8 mouse cellular contexts compared by ENCODE assay signal in genomic region chr11:99126482-99127253, GRCm38 (mm10). TPM values are rescaled to one million over a fixed set of nuclear protein-coding genes. Genes with fewer than 3 reads are reported as not detected.
DNase-seq lines count a peak whose midpoint lies in the region; ATAC-seq and TF ChIP-seq lines count a peak whose summit lies in the region.

No protein-coding gene starts in this region.

- H3K9ac ChIP-seq in forebrain, postnatal 0 days: no peak overlapping the region
- peak overlapping the region; percentile 9; the same call in 1 of the 2 replicates for H3K9ac ChIP-seq in MEL (ENCODE audit: control insufficient read depth, low read depth, low read length, poor library complexity, severe bottlenecking)
- H3K9ac ChIP-seq in liver, embryonic 13.5 days: no peak overlapping the region

- no peaks in the 10 kb centered on the region for H3K79me2 ChIP-seq in MEL (ENCODE audit: control insufficient read depth, insufficient read depth, low read length, poor library complexity)

- peaks cover 50% of the 10 kb centered on the region for H3K4me1 ChIP-seq in forebrain, embryonic 10.5 days
- H3K4me1 ChIP-seq in forebrain, postnatal 0 days (ENCODE audit: insufficient read depth): no peaks in the 10 kb centered on the region
- H3K4me1 ChIP-seq in MEL (ENCODE audit: control insufficient read depth in 1 of 2, insufficient read depth in 2 of 2, low read length in 2 of 2): peaks cover 0 to 23% of the 10 kb centered on the region in 2 experiments; a peak in 2 of 4 replicates
- H3K4me1 ChIP-seq in liver, embryonic 13.5 days (replicated peaks): peaks cover 35% of the 10 kb centered on the region

- no peak overlapping the region for H3K4me3 ChIP-seq in forebrain, embryonic 10.5 days
- no peak overlapping the region for H3K4me3 ChIP-seq in forebrain, postnatal 0 days (ENCODE audit: low read depth, low read length)
- no peak overlapping the region for H3K4me3 ChIP-seq in MEL (ENCODE audit: control insufficient read depth in 1 of 2, insufficient read depth in 1 of 2, low read depth in 2 of 2, low read length in 2 of 2)
- no peak overlapping the region for H3K4me3 ChIP-seq in liver, embryonic 13.5 days (replicated peaks)

- no peak for TF ChIP-seq POLR2A in MEL (IDR thresholded peaks at IDR 0.05; ENCODE audit: control insufficient read depth in 1 of 2, insufficient read depth in 1 of 2, low read depth in 1 of 2, low read length in 2 of 2, poor library complexity in 1 of 2)

- H3K36me3 ChIP-seq in forebrain, embryonic 10.5 days (replicated peaks): no peaks in the 10 kb centered on the region
- H3K36me3 ChIP-seq in forebrain, postnatal 0 days (ENCODE audit: insufficient read depth): no peaks in the 10 kb centered on the region
- peaks cover 0 to 6% of the 10 kb centered on the region in 2 experiments; a peak in 2 of 4 replicates for H3K36me3 ChIP-seq in MEL (ENCODE audit: control insufficient read depth in 1 of 2, insufficient read depth in 2 of 2, low read length in 2 of 2)
- no peaks in the 10 kb centered on the region for H3K36me3 ChIP-seq in liver, embryonic 13.5 days

- 0 out of 4 replicates have a peak, but pooled peaks of 1 of the 2 experiments have one; percentile 33 for TF ChIP-seq EP300 in MEL (IDR thresholded peaks at IDR 0.05; ENCODE audit: low read depth in 1 of 2, low read length in 2 of 2)

- no peak for DNase-seq in forebrain, embryonic 10.5 days (ENCODE audit: extremely low spot score, low spot score)
- DNase-seq in forebrain, postnatal 0 days: no peak
- peak; percentile 39 for DNase-seq in MEL (ENCODE audit: low read depth, low spot score)
- peak; percentile 36 for DNase-seq in heart, postnatal 4 days
- DNase-seq in liver, embryonic 13.5 days: no peak
- DNase-seq in ovary, postnatal 10 days (ENCODE audit: low spot score): no peak
- no peak for DNase-seq in layer of hippocampus, postnatal 36 days

- 49% methylated on average over 5 of the region's 5 CpGs for WGBS in forebrain, embryonic 10.5 days
- WGBS in forebrain, postnatal 0 days: 48% methylated on average over 5 of the region's 5 CpGs
- 8% methylated on average over 5 of the region's 5 CpGs for WGBS in liver, embryonic 13.5 days (ENCODE audit: insufficient replicate concordance)

- no peak overlapping the region for H3K4me2 ChIP-seq in forebrain, postnatal 0 days (ENCODE audit: low read depth)
- no peak overlapping the region for H3K4me2 ChIP-seq in liver, embryonic 13.5 days

- no peak for TF ChIP-seq RAD21 in MEL (IDR thresholded peaks at IDR 0.05; ENCODE audit: low read depth, low read length)

- no peaks in the 10 kb centered on the region for H3K9me3 ChIP-seq in forebrain, embryonic 10.5 days
- no peaks in the 10 kb centered on the region for H3K9me3 ChIP-seq in forebrain, postnatal 0 days (ENCODE audit: low read length)
- no peaks in the 10 kb centered on the region for H3K9me3 ChIP-seq in MEL (replicated peaks; ENCODE audit: insufficient read depth, low read length)
- no peaks in the 10 kb centered on the region for H3K9me3 ChIP-seq in liver, embryonic 13.5 days (replicated peaks)

- peak overlapping the region; percentile 76 for H3K27ac ChIP-seq in forebrain, embryonic 10.5 days
- H3K27ac ChIP-seq in forebrain, postnatal 0 days (ENCODE audit: low read depth, low read length): no peak overlapping the region
- H3K27ac ChIP-seq in MEL (ENCODE audit: control insufficient read depth, low read depth, low read length): no peak overlapping the region
- peak overlapping the region; percentile 41 for H3K27ac ChIP-seq in liver, embryonic 13.5 days

- ATAC-seq in forebrain, postnatal 0 days: no peak
- ATAC-seq in liver, embryonic 13.5 days (ENCODE audit: low read depth): peak; percentile 50; the same call in 1 of the 2 replicates
- ATAC-seq in megakaryocyte-erythroid progenitor cell, adult 5-6 weeks (replicated peaks; ENCODE audit: low FRiP score, low TSS enrichment, poor library complexity, severe bottlenecking): no peak

- 0 out of 2 replicates have a peak, but pooled peaks cover 4% of the 10 kb centered on the region for H3K27me3 ChIP-seq in forebrain, embryonic 10.5 days (ENCODE audit: poor library complexity, severe bottlenecking)
- no peaks in the 10 kb centered on the region for H3K27me3 ChIP-seq in forebrain, postnatal 0 days (ENCODE audit: insufficient read depth, low read length)
- H3K27me3 ChIP-seq in MEL (ENCODE audit: control insufficient read depth in 1 of 2, insufficient read depth in 2 of 2, low read length in 2 of 2): no peaks in the 10 kb centered on the region; a peak in 1 of 4 replicates
- peaks cover 1% of the 10 kb centered on the region; the same call in 1 of the 2 replicates for H3K27me3 ChIP-seq in liver, embryonic 13.5 days

- TF ChIP-seq CTCF in forebrain, postnatal 0 days (IDR thresholded peaks at IDR 0.05; ENCODE audit: low read depth): no peak
- no peak for TF ChIP-seq CTCF in MEL (IDR thresholded peaks at IDR 0.05 in 2 of 3, conservative IDR thresholded peaks at IDR 0.05 in 1 of 3; ENCODE audit: control insufficient read depth in 1 of 3, insufficient read depth in 1 of 3, low read depth in 2 of 3, low read length in 3 of 3, poor library complexity in 1 of 3, severe bottlenecking in 1 of 3)

TF ChIP-seq in MEL, 35 proteins besides CTCF, POLR2A, EP300 and RAD21:
- peak; percentile 56 for TF ChIP-seq GATA1 (IDR thresholded peaks at IDR 0.05; ENCODE audit: low read depth, low read length)
- TF ChIP-seq SIN3A (IDR thresholded peaks at IDR 0.05; ENCODE audit: low read length): no peak
- TF ChIP-seq MAFK (IDR thresholded peaks at IDR 0.05; ENCODE audit: borderline replicate concordance, low read depth, low read length): no peak
- peak; percentile 50; the same call in 1 of the 2 replicates for TF ChIP-seq RCOR1 (IDR thresholded peaks at IDR 0.05; ENCODE audit: low read depth, low read length)

RNA-seq across cellular contexts. Expression of gene Ccr7, which starts 28.2 kb away (rescaled TPM):
- 0.25 and 0.30 TPM in 2 replicates for polyA plus RNA-seq in forebrain, embryonic 10.5 days (2016; fragmentation: Nextera tagmentation; extraction: Ambion mirVana)
- 0.38 TPM in 1 of 2 replicates, not detected in the other for total RNA-seq in forebrain, postnatal 0 days (2014; rRNA removed)
- 0.06 and 0.17 TPM in 2 replicates for polyA plus RNA-seq in forebrain, postnatal 0 days (2015; fragmentation: Nextera tagmentation; extraction: Ambion mirVana)
- 0.04 TPM in 1 of 2 replicates, not detected in the other for total RNA-seq in MEL (2012; rRNA removed)
- under 1 TPM in 1 of 2 experiments, not detected in 1; 0.06 TPM for polyA plus RNA-seq in MEL (2012; ENCODE audit: insufficient read depth in 1 of 2, insufficient read length in 2 of 2, low read depth in 1 of 2, low replicate concordance in 2 of 2, missing spikeins in 1 of 2)
- total RNA-seq in heart, postnatal 4 days (2021): under 1 TPM; 0.56 to 0.67 TPM
- 0.07 and 0.17 TPM in 2 replicates for polyA plus RNA-seq in liver, embryonic 13.5 days (2015; fragmentation: Nextera tagmentation; extraction: Ambion mirVana)
- 0.47 TPM in 1 of 2 replicates, not detected in the other for total RNA-seq in megakaryocyte-erythroid progenitor cell, adult 5-6 weeks (2014; fragmentation: Nextera tagmentation)
- total RNA-seq in megakaryocyte-erythroid progenitor cell, adult 5-6 weeks (2017): not detected in 2 replicates
- total RNA-seq in layer of hippocampus, postnatal 36 days (2021): not detected

RNA-seq across cellular contexts. Expression of gene Tns4, which starts 37.6 kb away (rescaled TPM):
- 0.49 and 0.81 TPM in 2 replicates for polyA plus RNA-seq in forebrain, embryonic 10.5 days (2016; fragmentation: Nextera tagmentation; extraction: Ambion mirVana)
- 0.48 TPM in 1 of 2 replicates, not detected in the other for total RNA-seq in forebrain, postnatal 0 days (2014; rRNA removed)
- 0.29 TPM in 1 of 2 replicates, not detected in the other for polyA plus RNA-seq in forebrain, postnatal 0 days (2015; fragmentation: Nextera tagmentation; extraction: Ambion mirVana)
- total RNA-seq in MEL (2012; rRNA removed): not detected in 2 replicates
- under 1 TPM in 1 of 2 experiments, not detected in 1; 0.03 TPM for polyA plus RNA-seq in MEL (2012; ENCODE audit: insufficient read depth in 1 of 2, insufficient read length in 2 of 2, low read depth in 1 of 2, low replicate concordance in 2 of 2, missing spikeins in 1 of 2)
- under 1 TPM in 1 of 2 experiments, not detected in 1; 0.14 TPM for total RNA-seq in heart, postnatal 4 days (2021)
- polyA plus RNA-seq in liver, embryonic 13.5 days (2015; fragmentation: Nextera tagmentation; extraction: Ambion mirVana): 0.22 and 0.32 TPM in 2 replicates
- total RNA-seq in megakaryocyte-erythroid progenitor cell, adult 5-6 weeks (2014; fragmentation: Nextera tagmentation): not detected in 2 replicates
- total RNA-seq in megakaryocyte-erythroid progenitor cell, adult 5-6 weeks (2017): not detected in 2 replicates
- not detected for total RNA-seq in layer of hippocampus, postnatal 36 days (2021)

Comparison
In these comparisons a context has a peak if more than half of its experiments do, and no peak if none do; other contexts are left out.
1. H3K27ac ChIP-seq: peak in forebrain, embryonic 10.5 days (single experiment) and liver, embryonic 13.5 days (single experiment); none in forebrain, postnatal 0 days (single experiment) and MEL (single experiment).
2. DNase-seq: peak in MEL (single experiment) and heart, postnatal 4 days (single experiment); none in forebrain, embryonic 10.5 days (single experiment), forebrain, postnatal 0 days (single experiment), liver, embryonic 13.5 days (single experiment), ovary, postnatal 10 days (single experiment) and layer of hippocampus, postnatal 36 days (0 of 2).